Mouse (Mus musculus): ENCODE data around the gene Vezt.

Gene Vezt

GRCm38 (mm10) chr10:94037596-94037995 is 2.0 kb upstream of the Vezt start:
- in situ Hi-C loops (cut with MboI, MseI) = no loop called here

- in situ Hi-C loops (cut with MboI, MseI) = no loop called here
Measured at GRCm38 (mm10) chr10:94037196-94037595, 1.6 kb upstream of the Vezt start.

- in situ Hi-C loops (cut with MboI, MseI) = no loop called here
Measured at GRCm38 (mm10) chr10:94036375-94036758, 750 bp upstream of the Vezt start.

GRCm38 (mm10) chr10:94034876-94035657 is 550 bp downstream of the Vezt start:
- in situ Hi-C loops (cut with MboI, MseI) = no loop called here

DNA sequence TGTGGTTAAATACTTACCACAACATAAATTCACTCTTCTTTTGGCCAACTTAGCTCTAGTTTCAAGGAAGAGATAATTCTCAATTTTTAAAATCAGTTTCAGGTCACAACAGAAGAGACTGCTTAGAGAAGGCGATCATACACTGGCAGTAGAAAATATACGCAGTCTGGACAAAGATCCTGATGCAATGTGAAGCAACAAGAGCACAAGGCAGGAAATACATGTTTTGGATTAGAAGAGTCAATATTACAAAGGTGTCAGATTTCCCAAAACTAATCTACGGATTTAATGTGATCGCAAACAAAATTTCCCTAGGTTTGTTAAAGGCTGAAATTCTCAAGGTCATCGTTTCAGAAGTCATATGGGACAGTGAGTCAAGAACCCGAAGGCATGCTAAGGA is 4.5 kb downstream of the Vezt start:
- in situ Hi-C loops (cut with MboI, MseI) = no loop called here

DNA sequence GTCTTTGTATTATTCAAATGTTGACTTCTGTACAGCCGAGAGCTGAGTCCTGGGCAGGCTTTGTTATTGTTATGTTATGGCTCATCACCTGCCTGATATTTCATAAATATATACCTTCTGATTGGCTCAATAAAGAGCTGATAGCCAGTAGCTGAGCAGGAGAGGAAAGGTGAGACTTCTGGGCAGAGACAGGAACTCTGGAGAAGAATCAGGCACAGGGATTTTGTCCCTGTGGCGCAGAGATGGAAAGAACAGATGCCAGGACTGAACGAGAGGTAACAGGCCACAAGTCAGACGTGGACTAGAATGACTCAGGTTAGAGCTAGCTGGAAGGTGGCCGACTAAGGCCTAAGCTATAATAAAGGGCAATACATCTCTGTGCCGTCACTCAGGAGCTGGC is 7.1 kb downstream of the Vezt start:
- in situ Hi-C loops (cut with MboI, MseI) = no loop called here

DNA sequence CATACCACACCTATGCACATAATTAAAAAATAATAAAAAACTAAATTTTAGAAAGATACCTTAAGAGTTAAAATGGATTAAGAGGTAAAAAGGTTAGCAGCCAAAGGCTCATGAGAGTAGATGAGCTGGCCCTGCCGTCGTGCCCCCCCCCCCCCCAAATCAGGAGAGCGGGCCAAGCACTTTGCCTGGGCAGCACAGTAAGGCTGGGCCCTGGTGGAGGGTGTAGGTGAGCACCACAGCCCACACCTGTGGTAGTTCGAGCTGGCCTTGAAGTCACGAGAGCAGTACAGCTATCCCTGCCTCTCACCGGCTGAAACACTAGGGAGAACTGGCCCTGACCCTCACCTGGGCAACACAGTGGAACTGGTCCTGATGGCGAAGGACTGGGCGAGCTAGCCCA is 10.5 kb downstream of the Vezt start:
- in situ Hi-C loops (cut with MboI, MseI) = no loop called here

GRCm38 (mm10) chr10:94021059-94021458 is 14.6 kb downstream of the Vezt start:
- in situ Hi-C loops (cut with MboI, MseI) = no loop called here

DNA sequence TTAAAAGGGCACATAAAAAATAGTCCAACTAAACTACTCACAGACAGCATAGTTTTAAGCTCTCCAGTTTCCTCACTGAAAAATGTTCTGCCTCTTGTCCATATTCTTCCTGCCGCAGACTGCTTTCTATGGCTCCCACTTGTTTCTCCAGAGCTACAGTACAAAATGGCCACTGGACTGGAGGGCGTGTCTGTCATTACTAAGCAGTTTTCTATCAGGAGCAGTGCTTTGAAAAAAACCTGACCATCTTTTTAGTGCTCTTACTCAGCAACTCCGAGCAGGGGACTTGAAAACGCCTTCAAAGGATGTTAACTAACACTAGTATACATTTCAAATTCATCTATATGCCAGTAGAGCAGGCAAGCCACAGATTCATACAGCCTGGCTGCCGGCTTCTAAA is 15.0 kb downstream of the Vezt start:
- in situ Hi-C loops (cut with MboI, MseI) = no loop called here

DNA sequence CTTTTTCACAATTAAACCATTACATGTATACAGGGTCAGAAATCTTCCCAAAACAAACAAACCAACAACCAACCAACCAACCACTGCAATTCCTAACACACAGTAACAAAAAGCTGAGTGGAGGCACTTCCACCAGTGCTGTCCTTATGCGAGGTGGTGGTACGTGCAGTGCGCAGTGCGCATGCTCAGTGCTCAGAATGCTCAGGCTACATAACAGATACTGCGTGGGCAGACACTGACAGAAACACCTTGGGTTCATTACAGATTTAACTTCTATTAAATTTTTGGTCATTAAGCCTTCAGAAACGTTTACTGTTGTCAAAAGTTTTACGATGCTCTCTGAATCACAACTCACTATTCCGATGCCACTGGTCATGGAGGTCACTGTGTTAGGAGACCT is 18.2 kb downstream of the Vezt start:
- in situ Hi-C loops (cut with MboI, MseI) = no loop called here

DNA sequence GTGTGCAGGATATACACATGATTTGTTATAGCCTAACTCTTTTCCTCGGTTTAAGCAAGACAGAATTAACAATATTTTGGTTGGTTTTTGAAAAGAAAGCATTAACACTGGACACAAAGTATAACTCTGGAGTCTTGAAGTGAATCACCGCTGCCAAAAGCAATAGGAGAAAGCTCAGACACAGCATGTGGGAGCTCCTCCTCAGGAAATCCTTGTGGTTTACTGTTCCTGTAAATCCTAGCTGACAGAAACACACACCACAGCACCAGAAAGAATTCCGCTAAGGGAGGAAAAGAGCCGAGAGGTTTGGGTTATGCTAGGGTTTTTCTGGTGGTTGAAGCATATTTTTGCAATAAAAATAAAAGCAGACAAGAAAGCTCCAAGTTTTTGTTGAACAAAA is 21.4 kb downstream of the Vezt start:
- in situ Hi-C loops (cut with MboI, MseI) = loop anchor here (5.0 kb wide), 1 partner anchor 103 kb away; no protein-coding TSS in a partner anchor

- in situ Hi-C loops (cut with MboI, MseI) = loop anchor here (5.0 kb wide), 1 partner anchor 104 kb away; no protein-coding TSS in a partner anchor
Measured at GRCm38 (mm10) chr10:94013196-94013595, 22.4 kb downstream of the Vezt start.

- in situ Hi-C loops (cut with MboI, MseI) = loop anchor here (5.0 kb wide), 1 partner anchor 106 kb away; no protein-coding TSS in a partner anchor
Measured at GRCm38 (mm10) chr10:94011024-94011423, 24.6 kb downstream of the Vezt start.

- in situ Hi-C loops (cut with MboI, MseI) = loop anchor here (5.0 kb wide), 1 partner anchor 107 kb away; no protein-coding TSS in a partner anchor
Measured at GRCm38 (mm10) chr10:94009991-94010679, 25.5 kb downstream of the Vezt start.

GRCm38 (mm10) chr10:94008356-94008755 is 27.3 kb downstream of the Vezt start:
- in situ Hi-C loops (cut with MboI, MseI) = no loop called here

GRCm38 (mm10) chr10:94000223-94000622 is 35.4 kb downstream of the Vezt start:
- in situ Hi-C loops (cut with MboI, MseI) = no loop called here

- in situ Hi-C loops (cut with MboI, MseI) = no loop called here
Measured at GRCm38 (mm10) chr10:93999357-93999756, 36.3 kb downstream of the Vezt start.

GRCm38 (mm10) chr10:93995100-93995499 is 40.5 kb downstream of the Vezt start:
- in situ Hi-C loops (cut with MboI, MseI) = no loop called here

DNA sequence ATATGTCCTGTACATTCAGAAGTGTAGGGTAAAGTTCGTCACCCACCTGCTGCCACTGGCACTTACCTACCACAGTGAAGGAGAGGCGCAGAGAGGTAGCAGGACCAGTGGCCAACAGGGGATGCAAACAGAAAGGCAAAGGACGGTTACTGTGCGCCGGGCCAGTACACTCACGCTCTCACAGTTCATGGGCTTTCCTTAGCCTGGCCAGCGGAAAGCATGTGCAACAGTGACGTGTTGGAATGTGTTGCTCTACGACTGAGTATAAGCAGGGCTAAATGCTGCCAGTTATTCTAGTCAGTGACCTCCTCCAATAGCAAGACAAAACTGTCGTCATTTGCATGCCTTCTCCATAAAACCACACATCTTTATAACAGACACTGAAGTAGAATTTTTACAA is 41.5 kb downstream of the Vezt start:
- in situ Hi-C loops (cut with MboI, MseI) = no loop called here

DNA sequence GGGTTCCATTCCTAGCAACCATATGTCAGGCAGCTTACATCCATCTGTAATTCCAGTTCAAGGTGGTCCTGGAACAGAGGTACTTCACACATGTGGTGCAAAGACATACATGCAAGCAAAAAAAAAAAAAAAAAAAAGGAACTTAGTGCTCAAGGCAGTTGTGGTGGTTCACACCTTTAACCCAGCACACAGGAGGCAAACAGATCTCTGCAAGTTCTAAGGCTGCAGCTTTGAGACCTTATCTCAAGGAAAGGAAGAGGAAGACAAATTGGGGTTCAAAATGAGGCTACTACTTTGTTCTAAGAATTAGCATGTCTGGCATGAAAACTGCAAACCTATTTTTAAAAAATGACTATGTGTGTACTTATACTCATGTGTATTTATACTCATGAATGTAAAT is 50.3 kb downstream of the Vezt start:
- in situ Hi-C loops (cut with MboI, MseI) = no loop called here

DNA sequence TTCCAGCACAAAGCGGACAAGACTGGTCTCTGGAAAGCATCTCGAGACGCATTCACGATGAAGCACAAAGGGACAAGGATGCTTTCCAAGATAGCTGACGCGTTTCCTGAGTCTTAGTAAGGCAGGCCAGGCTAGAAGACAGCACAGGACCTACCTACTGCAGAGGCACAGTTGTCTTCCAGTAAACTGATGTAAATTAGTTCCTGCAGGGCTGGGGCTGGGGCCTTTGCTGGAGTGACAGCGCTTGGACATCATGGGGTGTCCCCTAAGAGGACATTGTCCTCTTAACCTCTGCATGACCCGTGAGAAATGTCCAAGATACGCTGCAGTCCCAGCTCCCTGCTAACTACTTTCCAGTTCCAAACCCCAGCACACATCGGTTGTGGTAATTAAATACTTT is 66.3 kb downstream of the Vezt start:
- in situ Hi-C loops (cut with MboI, MseI) = no loop called here

GRCm38 (mm10) chr10:93967486-93967885 is 68.1 kb downstream of the Vezt start:
- in situ Hi-C loops (cut with MboI, MseI) = no loop called here

GRCm38 (mm10) chr10:93954023-93954422 is 81.6 kb downstream of the Vezt start:
- in situ Hi-C loops (cut with MboI, MseI) = no loop called here

Measured in T-helper 2 cell (primary cell).